Mouse (Mus musculus) testis, postnatal 10 days (tissue): Measurements from ENCODE around the gene Tbx19.

Source experiments
- DNase-seq: peaks from one replicate; pipeline ENCODE4 v3.0.0; 2021; ENCODE audit warnings: low spot score

The Tbx19 gene

GRCm38 (mm10) chr1:165184178-165184577, 23.6 kb upstream of the Tbx19 start:
- peak; percentile 3 for DNase-seq

- DNase-seq, result peak; percentile 32
Observed at GRCm38 (mm10) chr1:165183400-165183799, 22.8 kb upstream of the Tbx19 start.

- DNase-seq, result no peak
Observed at GRCm38 (mm10) chr1:165179321-165179720, 18.7 kb upstream of the Tbx19 start.

GRCm38 (mm10) chr1:165178075-165178474, 17.5 kb upstream of the Tbx19 start:
- no peak for DNase-seq

- peak; percentile 12 for DNase-seq
Observed at GRCm38 (mm10) chr1:165174059-165174616, 13.6 kb upstream of the Tbx19 start.

- no peak for DNase-seq
Observed at GRCm38 (mm10) chr1:165171277-165171676, 10.7 kb upstream of the Tbx19 start.

GRCm38 (mm10) chr1:165170157-165170556, 9.6 kb upstream of the Tbx19 start:
- no peak for DNase-seq

- DNase-seq, result no peak
Observed at GRCm38 (mm10) chr1:165169462-165169861, 8.9 kb upstream of the Tbx19 start.

GRCm38 (mm10) chr1:165164920-165165319, 4.3 kb upstream of the Tbx19 start:
- DNase-seq, result no peak

GRCm38 (mm10) chr1:165158841-165159240, 1.7 kb downstream of the Tbx19 start:
- no peak for DNase-seq

- no peak for DNase-seq
Observed at GRCm38 (mm10) chr1:165154162-165154561, 6.4 kb downstream of the Tbx19 start.

GRCm38 (mm10) chr1:165151216-165151615, 9.4 kb downstream of the Tbx19 start:
- DNase-seq, result no peak

GRCm38 (mm10) chr1:165142343-165142916, 18.1 kb downstream of the Tbx19 start:
- DNase-seq, result no peak

GRCm38 (mm10) chr1:165140227-165140626, 20.3 kb downstream of the Tbx19 start:
- DNase-seq, result no peak

GRCm38 (mm10) chr1:165133858-165134257, 26.7 kb downstream of the Tbx19 start:
- DNase-seq, result no peak

- no peak for DNase-seq
Observed at GRCm38 (mm10) chr1:165133279-165133678, 27.3 kb downstream of the Tbx19 start.

GRCm38 (mm10) chr1:165132187-165132877, 28.2 kb downstream of the Tbx19 start:
- peak; percentile 81 for DNase-seq

- no peak for DNase-seq
Observed at GRCm38 (mm10) chr1:165129573-165129972, 31.0 kb downstream of the Tbx19 start.

GRCm38 (mm10) chr1:165121096-165121495, 39.5 kb downstream of the Tbx19 start:
- no peak for DNase-seq

GRCm38 (mm10) chr1:165120349-165120898, 40.1 kb downstream of the Tbx19 start:
- DNase-seq, result peak; percentile 94

- DNase-seq, result no peak
Observed at GRCm38 (mm10) chr1:165119760-165120159, 40.8 kb downstream of the Tbx19 start.

- DNase-seq, result no peak
Observed at GRCm38 (mm10) chr1:165119011-165119726, 41.4 kb downstream of the Tbx19 start.
